Mouse (Mus musculus) midbrain, embryonic 16.5 days (tissue): ENCODE results near the gene Fau. TPM values are rescaled to one million over a fixed set of nuclear protein-coding genes. Genes with fewer than 3 reads are reported as not detected.

ENCODE experiments used
- ATAC-seq: fragments of 200-750 bp; cut with Nextera tagmentation; 2 replicates; pipeline ENCODE4 v1.8.0; 2017; ENCODE audit warnings: moderate TSS enrichment
- H3K27ac ChIP-seq: fragments of 300-500 bp; sonication (generic); 2 replicates; pipeline ENCODE4 v1.5.1; 2014; ENCODE audit warnings: mild to moderate bottlenecking, low read length, mixed read lengths
- H3K27me3 ChIP-seq: fragments of 300-500 bp; sonication (generic); 2 replicates; pipeline ENCODE4 v1.6.1; 2014; ENCODE audit warnings: low read depth, low read length, mixed read lengths; ENCODE audit not compliant: control insufficient read depth, insufficient read depth
- H3K36me3 ChIP-seq: fragments of 300-500 bp; sonication (generic); 2 replicates; pipeline ENCODE4 v1.6.1; 2014; ENCODE audit warnings: mild to moderate bottlenecking, low read length, moderate library complexity, mixed read lengths; ENCODE audit not compliant: control insufficient read depth, insufficient read depth
- H3K4me1 ChIP-seq: fragments of 300-500 bp; sonication (generic); 2 replicates; pipeline ENCODE4 v1.6.1; 2014; ENCODE audit warnings: mild to moderate bottlenecking, low read length, mixed read lengths; ENCODE audit not compliant: control insufficient read depth, insufficient read depth
- H3K4me2 ChIP-seq: fragments of 300-500 bp; sonication (generic); 2 replicates; pipeline ENCODE4 v1.6.1; 2014; ENCODE audit warnings: mild to moderate bottlenecking, low read length, mixed read lengths
- H3K4me3 ChIP-seq: fragments of 300-500 bp; sonication (generic); 2 replicates; pipeline ENCODE4 v1.5.1; 2014; ENCODE audit warnings: low read depth, mild to moderate bottlenecking, low read length, moderate library complexity, mixed read lengths
- H3K9ac ChIP-seq: fragments of 300-500 bp; sonication (generic); 2 replicates; pipeline ENCODE4 v1.6.1; 2014; ENCODE audit warnings: low read depth, low read length, mixed read lengths
- H3K9me3 ChIP-seq: fragments of 300-500 bp; sonication (generic); replicated peaks from 2 replicates; pipeline ENCODE4 v1.6.1; 2014; ENCODE audit warnings: mild to moderate bottlenecking, low read length, mixed read lengths; ENCODE audit not compliant: control insufficient read depth, poor library complexity, severe bottlenecking
- WGBS: fragments of 180-500 bp; shearing (Covaris S2); extraction: QIAGEN DNeasy Blood & Tissue Kit; methylation state at CpG from one replicate; pipeline ENCODE4 v1.1.7; 2014; 5-methylcytosine and 5-hydroxymethylcytosine counted together
- polyA plus RNA-seq: library from polyadenylated mRNA; unstranded; fragments of >200 nt; fragmentation: Nextera tagmentation; extraction: Ambion mirVana; gene quantifications from 2 replicates; pipeline ENCODE4 v1.2.1, GENCODE M21; 2015

The Fau gene
- polyA plus RNA-seq, 1 experiment from 2014 or later: 459 TPM

DNA sequence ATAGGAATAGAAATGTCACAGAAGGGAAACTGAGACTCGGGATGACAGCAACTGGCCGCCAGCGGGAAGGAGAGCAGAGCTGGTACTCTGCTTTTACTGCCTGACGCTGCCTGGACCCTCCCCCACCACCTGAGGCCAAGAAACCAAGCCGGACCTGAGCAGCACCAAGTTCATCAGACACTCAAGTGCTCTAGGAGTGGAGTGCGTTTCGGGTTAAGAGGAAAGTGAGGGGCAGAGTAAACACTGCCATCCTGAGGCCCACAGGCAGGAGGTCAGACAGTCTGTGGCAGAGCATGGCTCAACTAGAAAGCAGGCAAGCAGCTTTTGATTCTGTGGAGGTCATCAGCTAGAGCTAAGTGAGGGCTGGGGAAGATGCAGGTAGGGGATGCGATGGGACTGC lies 34.6 kb upstream of the Fau start:
- no peak overlapping the region for H3K4me2 ChIP-seq
- 73% methylated on average over 8 of the region's 8 CpGs for WGBS
- H3K9ac ChIP-seq: no peak overlapping the region
- no peak for ATAC-seq
- no peak overlapping the region for H3K4me3 ChIP-seq
- H3K27ac ChIP-seq: no peak overlapping the region
- H3K36me3 ChIP-seq: no peaks in the 10 kb centered on the region
- no peaks in the 10 kb centered on the region for H3K27me3 ChIP-seq
- no peaks in the 10 kb centered on the region for H3K4me1 ChIP-seq
- H3K9me3 ChIP-seq: no peaks in the 10 kb centered on the region

DNA sequence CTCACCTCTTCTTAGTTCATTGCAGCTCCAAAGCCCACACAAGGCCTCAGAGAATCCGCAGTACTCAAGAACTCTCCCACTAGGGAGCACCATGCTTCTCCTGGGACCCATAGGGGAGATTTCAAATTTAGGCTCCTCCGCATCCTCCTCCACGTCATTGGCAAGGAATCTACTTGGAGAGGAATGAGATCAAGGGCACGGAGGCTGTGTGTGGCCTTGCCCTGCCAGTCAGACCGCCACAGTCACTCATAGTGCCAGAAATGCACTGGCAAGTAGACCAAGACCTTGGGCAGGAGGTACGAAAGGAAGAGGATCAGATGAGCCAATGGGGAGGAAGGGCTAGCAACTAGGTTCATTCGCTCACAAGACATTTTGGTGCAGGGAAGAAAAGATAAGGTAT lies 33.7 kb upstream of the Fau start:
- no peak overlapping the region for H3K4me3 ChIP-seq

DNA sequence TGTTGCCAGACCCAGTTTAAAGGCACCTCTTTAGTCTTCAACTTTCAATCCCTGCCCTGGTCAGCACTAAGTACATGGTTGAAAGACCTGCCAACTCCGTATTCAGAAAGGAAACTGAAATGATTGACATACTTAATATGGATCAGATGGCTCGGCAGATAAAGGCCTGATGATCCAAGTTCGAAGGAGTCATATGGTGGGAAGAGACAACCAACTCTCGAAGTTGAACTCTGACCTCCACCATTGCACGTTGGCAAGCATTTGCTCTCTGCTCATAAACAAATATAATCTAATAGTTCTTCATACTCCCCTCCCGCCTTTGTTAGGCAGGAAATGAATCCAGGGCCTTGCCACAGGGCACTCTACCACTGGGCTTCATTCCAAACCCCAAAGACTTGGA lies 28.7 kb upstream of the Fau start:
- H3K9me3 ChIP-seq: no peaks in the 10 kb centered on the region
- H3K27me3 ChIP-seq: no peaks in the 10 kb centered on the region
- no peak overlapping the region for H3K9ac ChIP-seq
- no peak overlapping the region for H3K27ac ChIP-seq
- H3K36me3 ChIP-seq: no peaks in the 10 kb centered on the region
- no peak for ATAC-seq
- no peak overlapping the region for H3K4me3 ChIP-seq
- no peak overlapping the region for H3K4me2 ChIP-seq
- WGBS: 89% methylated on average over 6 of the region's 6 CpGs
- H3K4me1 ChIP-seq: no peaks in the 10 kb centered on the region

More for the DNA sequence above, 33.7 kb upstream of the Fau start:
- H3K9ac ChIP-seq: no peak overlapping the region
- no peak overlapping the region for H3K27ac ChIP-seq
- no peaks in the 10 kb centered on the region for H3K9me3 ChIP-seq
- no peak for ATAC-seq
- no peaks in the 10 kb centered on the region for H3K36me3 ChIP-seq
- no peaks in the 10 kb centered on the region for H3K4me1 ChIP-seq
- no peaks in the 10 kb centered on the region for H3K27me3 ChIP-seq
- WGBS: 85% methylated on average over 7 of the region's 7 CpGs
- H3K4me2 ChIP-seq: no peak overlapping the region

DNA sequence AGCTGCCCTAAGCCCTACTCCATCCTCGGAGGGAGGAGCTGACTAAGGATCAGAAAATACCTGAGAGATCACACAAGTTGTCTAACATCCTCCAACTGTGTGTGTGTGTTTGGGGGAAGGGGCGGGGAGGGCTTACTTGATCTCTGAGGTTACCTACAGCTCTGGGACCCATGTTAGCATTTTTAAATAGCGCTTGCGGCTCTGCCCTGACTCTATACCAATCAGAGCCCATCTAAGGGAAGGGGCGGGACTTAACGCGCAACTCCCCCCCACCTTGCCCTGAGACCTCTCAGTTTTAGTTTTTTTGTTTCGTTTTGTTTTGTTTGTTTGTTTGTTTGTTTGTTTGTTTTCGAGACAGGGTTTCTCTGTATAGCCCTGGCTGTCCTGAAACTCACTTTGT lies 28.2 kb upstream of the Fau start:
- Histone ChIP-seq H3K4me2 (no peak overlapping the region), H3K36me3 (no peaks in the 10 kb centered on the region), H3K9me3 (no peaks in the 10 kb centered on the region), H3K27ac (no peak overlapping the region), H3K4me1 (no peaks in the 10 kb centered on the region), H3K4me3 (no peak overlapping the region), H3K27me3 (no peaks in the 10 kb centered on the region), H3K9ac (no peak overlapping the region)
- no peak for ATAC-seq
- WGBS: 83% methylated on average over 9 of the region's 9 CpGs

DNA sequence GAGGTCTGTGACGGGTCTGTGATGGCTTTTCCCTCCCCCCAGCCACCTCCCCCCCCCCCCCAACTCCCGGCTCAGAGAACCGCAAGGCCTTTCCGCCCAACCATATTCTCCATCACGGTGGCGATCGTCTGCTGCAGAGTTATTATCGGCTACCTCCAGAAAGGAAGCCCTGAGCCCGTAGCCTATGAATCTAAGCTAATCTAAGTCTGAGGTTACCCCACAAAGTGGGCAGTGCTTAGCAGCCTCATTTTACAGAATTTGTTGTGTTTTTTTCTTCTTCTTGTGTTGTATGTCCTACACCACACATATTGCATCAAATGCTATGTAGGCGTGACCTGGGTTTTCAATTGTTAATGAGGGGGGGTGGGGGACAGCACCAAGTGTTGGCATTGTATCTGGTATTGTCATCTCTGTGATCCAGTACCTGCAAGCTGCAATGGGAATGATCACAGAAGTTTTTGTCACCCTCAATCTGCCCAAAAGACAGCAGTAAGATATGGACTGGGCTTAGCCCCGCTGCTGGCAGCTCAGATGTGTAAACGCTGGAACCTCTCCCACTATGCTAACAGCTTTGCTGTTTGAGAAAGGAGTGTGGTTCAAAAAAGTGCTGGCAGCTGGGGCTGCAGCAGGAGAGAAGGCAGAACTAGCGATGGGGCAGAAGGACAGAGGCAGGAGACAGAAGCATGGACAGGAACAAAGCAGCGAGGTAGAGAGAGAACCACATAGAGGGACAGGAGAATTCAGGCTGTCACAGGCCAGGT lies 26.9 kb upstream of the Fau start:
- Histone ChIP-seq H3K9me3 (no peaks in the 10 kb centered on the region), H3K4me2 (no peak overlapping the region), H3K36me3 (no peaks in the 10 kb centered on the region), H3K4me3 (no peak overlapping the region), H3K9ac (no peak overlapping the region), H3K27me3 (no peaks in the 10 kb centered on the region), H3K27ac (no peak overlapping the region), H3K4me1 (no peaks in the 10 kb centered on the region)
- 79% methylated on average over 14 of the region's 14 CpGs for WGBS
- ATAC-seq: no peak

DNA sequence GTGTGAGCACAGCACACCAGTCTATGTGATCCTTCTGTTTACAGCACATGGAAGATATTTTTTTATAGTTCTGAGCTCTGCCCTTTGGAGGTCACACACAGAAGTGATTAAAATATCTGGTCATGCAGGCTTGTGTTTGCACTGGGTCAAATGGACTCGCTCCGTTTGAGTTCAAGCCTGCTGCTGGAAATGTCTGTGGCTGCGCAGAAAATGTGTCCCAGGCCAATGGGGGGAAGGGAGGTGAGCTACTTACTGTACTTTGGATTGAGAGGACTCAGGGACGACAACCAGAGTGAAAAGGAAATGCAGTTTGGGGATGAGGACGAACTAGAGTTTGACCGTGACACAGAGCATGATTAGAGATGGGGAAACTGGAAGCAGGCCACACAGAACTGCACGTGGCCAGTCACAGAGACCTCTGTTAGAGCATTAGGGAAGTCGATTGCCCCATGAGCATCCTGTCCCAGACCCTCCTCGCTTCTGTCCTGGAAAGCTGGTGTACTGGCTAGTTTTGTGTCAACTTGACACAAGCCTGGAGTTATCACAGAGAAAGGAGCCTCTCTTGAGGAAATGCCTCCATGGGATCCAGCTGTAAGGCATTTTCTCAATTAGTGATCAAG lies 21.6 kb upstream of the Fau start:
- no peaks in the 10 kb centered on the region for H3K27me3 ChIP-seq
- H3K4me2 ChIP-seq: no peak overlapping the region
- no peaks in the 10 kb centered on the region for H3K9me3 ChIP-seq
- H3K36me3 ChIP-seq: no peaks in the 10 kb centered on the region
- H3K27ac ChIP-seq: no peak overlapping the region
- no peak overlapping the region for H3K9ac ChIP-seq
- no peaks in the 10 kb centered on the region for H3K4me1 ChIP-seq
- no peak for ATAC-seq
- H3K4me3 ChIP-seq: no peak overlapping the region
- WGBS: 79% methylated on average over 9 of the region's 9 CpGs

DNA sequence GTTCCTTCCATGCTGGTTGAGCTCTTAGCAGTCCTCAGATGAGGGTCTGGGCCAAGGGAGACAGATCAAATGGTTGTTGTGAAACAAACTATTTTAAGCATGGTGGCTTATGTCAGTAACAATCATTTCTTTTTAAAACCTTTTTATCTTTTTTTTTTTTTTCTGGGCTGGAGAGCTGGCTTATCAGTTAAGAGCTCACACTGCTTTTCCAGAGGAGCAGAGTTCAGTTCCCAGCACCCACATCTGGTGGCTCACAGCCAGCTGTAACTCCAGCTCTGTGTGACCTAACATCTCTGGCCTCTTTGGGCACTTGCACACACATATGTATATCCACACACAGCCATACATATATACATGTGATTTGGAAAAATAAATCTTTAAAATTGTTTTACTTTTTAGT lies 19.9 kb upstream of the Fau start:
- H3K4me1 ChIP-seq: no peaks in the 10 kb centered on the region
- no peak overlapping the region for H3K9ac ChIP-seq
- no peak overlapping the region for H3K4me2 ChIP-seq
- H3K36me3 ChIP-seq: no peaks in the 10 kb centered on the region
- no peak for ATAC-seq
- no peak overlapping the region for H3K27ac ChIP-seq
- H3K9me3 ChIP-seq: no peaks in the 10 kb centered on the region
- no peak overlapping the region for H3K4me3 ChIP-seq
- no peaks in the 10 kb centered on the region for H3K27me3 ChIP-seq

DNA sequence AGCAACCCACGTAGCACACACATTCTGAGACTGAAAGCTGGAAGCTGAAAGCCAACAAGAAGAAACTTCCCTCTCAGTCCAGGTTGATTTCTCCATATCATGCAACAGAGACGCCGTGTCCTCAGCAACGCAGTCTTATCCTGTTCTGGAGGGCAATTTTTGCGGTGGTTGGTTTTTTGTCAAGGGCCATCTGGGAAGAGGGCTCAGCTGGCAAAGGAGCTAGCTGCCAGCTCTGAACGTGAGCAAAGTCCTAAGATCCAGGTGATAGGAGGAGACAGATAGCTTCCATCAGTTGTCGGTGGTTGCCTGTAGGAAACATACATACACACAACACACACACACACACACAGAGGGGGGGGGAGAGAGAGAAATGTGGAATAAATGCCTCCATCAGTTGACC lies 19.3 kb upstream of the Fau start:
- H3K4me2 ChIP-seq: no peak overlapping the region
- ATAC-seq: no peak
- WGBS: 85% methylated on average over 7 of the region's 7 CpGs
- H3K9me3 ChIP-seq: no peaks in the 10 kb centered on the region
- no peak overlapping the region for H3K4me3 ChIP-seq
- H3K27me3 ChIP-seq: no peaks in the 10 kb centered on the region
- no peak overlapping the region for H3K27ac ChIP-seq
- no peaks in the 10 kb centered on the region for H3K4me1 ChIP-seq
- no peak overlapping the region for H3K9ac ChIP-seq
- H3K36me3 ChIP-seq: no peaks in the 10 kb centered on the region

DNA sequence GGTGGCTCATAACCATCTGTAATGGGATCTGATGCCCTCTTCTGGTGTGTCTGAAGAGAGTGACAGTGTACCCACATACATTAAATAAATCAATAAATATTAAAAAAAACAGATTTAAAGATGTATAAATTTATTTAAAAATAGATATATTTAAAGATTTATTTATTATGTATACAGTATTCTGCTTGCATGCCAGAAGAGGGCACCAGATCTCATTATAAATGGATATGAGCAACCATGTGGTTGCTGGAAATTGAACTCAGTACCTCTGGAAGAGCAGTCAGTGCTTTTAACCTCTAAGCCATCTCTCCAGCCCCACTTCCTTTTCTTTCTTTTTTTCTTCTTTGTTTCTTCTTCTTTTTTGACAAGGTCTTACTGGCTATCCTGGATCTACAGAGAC lies 17.6 kb upstream of the Fau start:
- no peak overlapping the region for H3K4me2 ChIP-seq
- H3K4me3 ChIP-seq: no peak overlapping the region
- H3K9ac ChIP-seq: no peak overlapping the region
- no peak for ATAC-seq
- H3K27ac ChIP-seq: no peak overlapping the region
- H3K9me3 ChIP-seq: no peaks in the 10 kb centered on the region
- no peaks in the 10 kb centered on the region for H3K27me3 ChIP-seq
- no peaks in the 10 kb centered on the region for H3K36me3 ChIP-seq
- peaks cover under 1% of the 10 kb centered on the region; the same call in 1 of the 2 replicates for H3K4me1 ChIP-seq
